Mouse (Mus musculus) right cerebral cortex, adult 18-20 months (tissue): ENCODE data around the gene Capns2.

ENCODE experiments used
- DNase-seq: peaks from one replicate; pipeline ENCODE4 v3.0.0; 2022; ENCODE audit warnings: mixed read lengths

The Capns2 gene

GRCm38 (mm10) chr8:92908448-92908847 is 7.2 kb downstream of the Capns2 start:
- no peak for DNase-seq

- no peak for DNase-seq
Observed at GRCm38 (mm10) chr8:92911477-92911876, 10.3 kb downstream of the Capns2 start.

- no peak for DNase-seq
Observed at GRCm38 (mm10) chr8:92913396-92913795, 12.2 kb downstream of the Capns2 start.

GRCm38 (mm10) chr8:92916082-92916481 is 14.9 kb downstream of the Capns2 start:
- no peak for DNase-seq

GRCm38 (mm10) chr8:92921768-92922167 is 20.6 kb downstream of the Capns2 start:
- no peak for DNase-seq

- no peak for DNase-seq
Observed at GRCm38 (mm10) chr8:92928986-92929385, 27.8 kb downstream of the Capns2 start.

- DNase-seq = no peak
Observed at GRCm38 (mm10) chr8:92938056-92938455, 36.8 kb downstream of the Capns2 start.

GRCm38 (mm10) chr8:92949071-92949470 is 47.9 kb downstream of the Capns2 start:
- no peak for DNase-seq

- no peak for DNase-seq
Observed at GRCm38 (mm10) chr8:92950639-92951371, 49.6 kb downstream of the Capns2 start.
